Mouse (Mus musculus) ovary, adult 18-20 months (tissue): Measurements from ENCODE around the gene Eya4.
A peak's percentile ranks its signal among the peaks of the same experiment; 100 is the strongest.

ENCODE experiments used
- DNase-seq: peaks from one replicate; pipeline ENCODE4 v3.0.0; 2022; ENCODE audit warnings: low spot score, mixed read lengths

Eya4 gene

DNA sequence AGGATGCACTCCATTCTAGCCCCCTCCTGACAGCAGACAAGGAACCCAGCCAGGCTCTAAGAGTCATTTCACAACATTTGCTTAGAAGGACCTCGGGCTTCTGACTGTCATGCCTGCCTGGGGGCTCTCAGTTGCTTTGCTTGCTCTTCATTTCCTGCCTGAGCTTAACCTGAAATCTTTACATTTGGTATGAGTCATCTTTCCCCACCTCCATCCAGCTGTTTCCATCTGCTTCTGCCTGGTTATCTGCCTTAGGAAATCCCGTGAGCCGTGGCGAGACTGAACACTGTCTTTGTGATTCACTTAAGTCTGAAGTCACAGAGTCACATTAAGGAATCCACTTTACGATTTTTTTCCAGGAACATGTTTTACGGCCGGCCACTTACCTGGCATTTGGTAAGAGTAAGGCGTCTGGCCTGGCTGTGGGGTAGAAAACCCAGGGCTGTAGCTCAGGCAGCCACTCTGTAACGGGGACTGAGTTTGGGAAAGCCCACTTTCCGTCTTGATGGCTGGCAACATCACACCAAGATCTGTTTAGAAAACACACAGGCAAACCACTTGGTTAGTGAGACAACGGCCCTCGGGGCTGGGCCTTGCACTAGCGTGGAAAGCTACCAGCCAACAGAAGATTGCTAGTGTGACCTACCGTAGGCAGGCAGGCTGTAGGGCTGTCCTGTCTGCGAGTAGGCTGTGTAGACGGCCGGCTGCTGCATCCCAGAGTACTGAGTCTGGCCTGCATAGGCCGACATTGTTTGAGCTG lies 193.5 kb downstream of the Eya4 start:
- DNase-seq = no peak

DNA sequence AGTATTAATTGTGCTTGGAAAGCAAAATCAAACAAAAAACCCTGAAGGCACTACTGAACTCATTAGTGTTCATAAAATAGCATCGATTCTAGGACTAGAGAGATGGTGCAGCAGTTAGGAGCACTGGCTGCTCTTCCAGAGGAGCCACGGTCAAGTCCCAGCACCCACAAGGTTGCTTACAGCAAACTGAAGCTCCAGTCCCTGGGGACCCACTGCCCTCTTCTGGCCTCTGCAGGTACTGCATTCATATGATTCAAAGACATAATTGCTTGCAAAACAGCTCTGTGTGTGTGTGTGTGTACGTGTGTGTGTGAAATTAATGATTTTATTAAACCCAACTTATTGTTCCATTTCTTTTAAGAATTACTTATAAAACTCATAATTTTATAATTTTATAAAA lies 200.2 kb downstream of the Eya4 start:
- no peak for DNase-seq

DNA sequence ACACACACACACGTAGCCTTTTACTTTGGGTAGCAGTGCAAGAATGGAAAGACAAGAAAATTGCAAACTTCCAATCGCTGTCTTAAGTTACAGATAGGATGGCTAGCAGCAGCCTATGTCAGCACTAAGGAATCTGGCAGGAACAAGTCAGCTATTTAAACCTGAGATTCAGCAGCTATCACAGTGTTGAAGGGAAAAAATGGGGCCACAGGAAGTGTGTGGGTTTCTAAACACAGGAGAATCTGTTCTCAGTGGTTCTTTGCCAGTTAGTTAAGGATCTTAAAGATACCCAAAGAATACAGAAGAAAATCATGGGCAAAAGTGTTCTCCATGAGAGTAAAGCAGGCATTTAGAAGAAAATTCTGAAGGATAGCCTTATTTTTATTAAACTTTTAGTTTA lies 206.0 kb downstream of the Eya4 start:
- DNase-seq = no peak

DNA sequence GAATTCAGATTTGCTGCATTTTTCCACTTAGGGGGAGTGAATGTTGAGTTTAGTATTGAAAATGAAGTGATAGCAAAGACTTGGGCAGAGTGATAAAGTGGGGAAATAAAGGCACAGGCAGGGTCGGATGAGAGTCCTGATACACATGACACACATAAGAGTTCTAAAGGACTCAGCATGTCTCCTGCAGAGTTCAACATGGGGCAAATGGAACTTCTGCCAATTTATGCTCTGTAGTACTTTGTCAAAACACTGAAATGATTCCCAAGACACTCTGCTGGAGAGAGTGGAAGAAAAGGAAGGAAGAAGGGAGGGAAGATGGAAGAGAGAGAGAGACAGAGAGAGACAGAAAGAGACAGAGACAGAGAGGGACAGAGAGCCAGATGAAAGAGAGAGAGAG lies 222.6 kb downstream of the Eya4 start:
- no peak for DNase-seq

DNA sequence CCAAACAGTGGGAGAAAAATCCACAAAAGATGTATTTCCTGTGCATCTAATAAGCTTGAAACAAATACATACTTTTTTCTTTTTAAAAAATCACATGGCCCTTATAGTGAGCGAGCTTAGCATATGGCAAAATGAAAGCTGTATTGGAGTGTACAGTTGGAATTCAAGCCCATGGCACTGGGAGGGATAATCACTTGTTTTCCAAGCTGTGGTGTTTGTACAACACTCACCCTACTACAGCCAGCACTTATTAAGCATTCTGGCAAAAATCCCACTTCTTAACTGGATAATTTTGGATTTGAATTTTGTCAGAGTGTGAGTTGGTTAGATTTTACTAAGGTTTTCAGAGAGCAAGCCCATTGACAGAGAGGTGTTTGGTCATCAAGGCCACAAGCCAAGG lies 223.4 kb downstream of the Eya4 start:
- DNase-seq = no peak

DNA sequence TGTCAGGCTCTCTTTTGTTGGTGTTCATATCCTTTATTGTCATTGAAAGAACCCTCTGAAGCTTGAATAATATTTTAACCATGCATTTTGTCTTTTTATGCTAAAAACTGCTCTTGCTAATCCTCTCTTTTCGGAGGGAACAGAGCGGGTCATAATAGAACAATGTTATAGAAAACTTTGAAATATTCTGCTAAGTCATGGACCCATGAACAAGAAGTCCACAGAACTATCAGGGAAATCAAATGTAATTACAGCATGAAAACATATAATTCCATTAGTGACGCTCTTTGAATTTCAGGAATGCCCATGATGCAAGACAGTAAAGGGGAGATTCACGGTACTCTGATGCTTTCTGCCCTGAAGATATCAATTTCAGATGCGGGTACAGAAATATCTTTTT lies 224.1 kb downstream of the Eya4 start:
- DNase-seq = no peak

DNA sequence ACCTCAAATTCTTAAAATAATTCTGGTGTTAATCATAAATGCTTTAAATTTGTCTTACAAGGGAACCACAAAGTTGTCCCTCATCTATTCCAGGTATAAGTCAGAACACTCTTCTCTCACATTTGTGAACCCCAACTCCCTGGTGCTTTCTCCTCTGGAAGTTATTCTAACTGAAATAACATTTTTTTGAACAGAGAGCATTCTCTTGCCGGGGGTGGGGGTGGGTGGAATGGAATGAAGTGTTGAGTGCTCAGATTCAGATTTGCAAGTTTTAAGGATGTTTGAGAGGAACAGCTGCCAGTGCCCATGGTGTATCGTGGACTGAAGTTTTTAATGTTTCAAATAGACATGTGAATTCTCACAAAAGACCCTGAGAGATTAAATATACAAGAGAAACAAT lies 230.1 kb downstream of the Eya4 start:
- DNase-seq = no peak

DNA sequence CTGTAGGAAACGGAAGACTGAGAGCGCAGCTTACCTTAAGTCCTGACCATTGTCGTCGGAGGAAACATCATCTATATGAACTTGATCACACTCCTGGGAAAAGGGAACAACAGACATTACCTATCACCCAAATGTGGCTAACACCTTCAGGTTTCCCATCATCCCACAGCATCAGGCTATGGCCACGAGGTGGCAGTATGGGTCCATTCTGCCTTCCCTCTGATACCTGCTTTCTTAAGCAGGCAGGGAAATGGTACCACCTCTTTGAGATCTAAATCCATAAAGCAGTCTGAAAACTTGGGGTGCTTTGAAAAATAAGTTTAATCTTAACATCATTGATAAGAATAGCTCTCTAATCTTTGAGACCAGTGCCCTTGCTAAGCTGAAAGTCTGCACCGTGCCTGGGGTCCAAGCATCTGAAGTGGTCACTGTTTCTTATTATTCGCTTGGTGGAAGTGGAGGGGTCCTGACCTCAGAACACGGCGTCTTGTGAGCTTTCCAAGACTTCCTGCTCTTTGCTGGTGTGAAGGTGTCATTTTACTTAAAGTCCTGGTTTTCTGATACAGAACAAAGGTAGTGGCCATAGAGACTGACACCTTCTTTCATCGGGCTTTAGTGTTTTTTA lies 233.7 kb downstream of the Eya4 start:
- DNase-seq = peak; percentile 25

DNA sequence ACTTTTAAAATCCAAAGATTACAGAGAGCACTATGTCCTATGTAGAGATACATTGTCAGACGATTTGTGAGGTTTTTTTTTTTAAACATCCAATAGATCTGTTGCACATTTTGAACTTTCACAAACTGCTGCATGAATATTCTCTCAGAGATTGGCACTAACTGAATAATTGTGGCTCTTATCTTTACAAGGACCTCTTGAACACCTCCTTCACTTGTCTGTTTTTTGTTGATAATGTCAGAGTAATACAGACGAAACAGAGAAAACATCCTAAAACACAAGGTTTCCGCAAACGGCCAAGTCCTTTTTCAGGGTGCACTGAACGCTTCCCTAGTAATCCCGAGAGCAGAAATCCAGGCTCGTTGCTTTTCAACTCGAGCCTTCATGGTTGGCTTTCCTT lies 234.5 kb downstream of the Eya4 start:
- no peak for DNase-seq

DNA sequence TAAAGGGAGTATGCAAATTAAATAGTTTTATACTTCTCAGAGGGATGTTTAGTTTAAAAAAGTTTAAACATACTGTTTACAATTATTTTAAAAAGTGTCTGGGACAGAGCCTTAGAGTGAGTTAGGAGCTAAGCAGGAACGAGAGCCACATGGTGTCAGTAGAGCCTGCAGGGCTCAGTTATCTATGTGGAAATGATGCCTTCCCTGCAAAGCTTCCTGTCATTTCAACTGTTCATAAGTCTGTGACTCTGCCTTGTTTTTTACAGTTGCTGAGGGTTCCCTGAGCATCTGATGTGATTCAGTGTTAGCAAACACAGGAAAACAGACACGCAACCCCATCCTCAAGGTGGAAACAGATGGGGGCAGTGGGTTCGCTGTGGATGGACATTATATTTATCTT lies 235.3 kb downstream of the Eya4 start:
- DNase-seq = no peak

DNA sequence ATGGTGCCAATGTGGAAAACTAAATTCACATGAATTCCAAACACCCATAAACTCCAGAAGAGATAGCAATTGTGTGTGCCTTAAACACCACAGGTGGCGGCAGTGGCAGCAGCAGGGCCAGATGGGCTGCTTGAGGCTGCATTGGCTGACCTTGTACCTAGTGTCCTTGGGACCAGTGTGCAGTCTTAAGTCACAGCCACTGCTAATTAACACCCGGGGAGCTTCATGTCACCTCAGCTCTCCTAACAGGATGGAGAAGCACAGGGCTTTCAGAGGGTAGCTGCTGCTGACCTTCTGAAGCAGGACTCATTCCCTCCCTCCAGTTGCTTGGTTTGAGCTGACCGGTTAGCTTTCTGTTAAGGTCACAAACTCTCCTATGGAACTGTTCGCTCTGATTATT lies 242.5 kb downstream of the Eya4 start:
- no peak for DNase-seq

DNA sequence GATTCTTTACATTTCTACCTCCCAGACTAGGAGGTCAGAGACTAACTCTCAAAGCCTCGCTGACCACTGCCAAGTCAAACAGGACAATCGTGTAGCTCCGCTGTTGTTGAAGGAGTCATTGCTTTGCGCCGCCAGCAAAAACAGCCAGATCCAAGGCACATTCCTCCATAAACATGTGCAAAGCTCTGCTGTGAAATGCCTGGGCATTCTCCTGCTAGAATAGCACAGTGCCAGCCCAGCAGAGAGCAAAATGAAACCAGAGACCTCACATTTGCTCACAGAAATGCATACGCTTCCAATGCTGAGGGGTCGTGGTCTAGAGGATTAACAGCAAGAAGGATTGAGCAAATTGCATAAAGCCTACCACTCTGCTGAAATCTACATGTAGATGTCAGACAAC lies 258.1 kb downstream of the Eya4 start:
- DNase-seq = no peak

DNA sequence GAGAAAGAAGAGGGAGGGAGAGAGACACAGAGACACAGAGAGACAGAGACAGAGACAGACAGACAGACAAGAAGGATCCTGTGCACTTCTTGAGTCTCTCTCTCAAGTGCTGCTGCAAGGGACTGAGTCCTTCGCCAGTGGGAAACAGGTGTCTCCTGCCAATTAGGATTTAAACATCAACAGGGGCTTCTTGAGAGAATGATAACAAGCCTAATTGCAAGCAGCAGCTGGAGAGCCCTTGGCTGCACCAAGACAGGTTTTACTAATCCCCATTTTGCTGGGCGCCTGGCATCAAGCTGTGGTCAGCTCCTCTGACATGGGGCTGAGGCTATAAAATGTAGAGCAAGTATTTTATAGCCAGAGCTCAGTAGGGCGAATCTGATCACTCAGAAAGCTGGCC lies 259.0 kb downstream of the Eya4 start:
- DNase-seq = no peak

DNA sequence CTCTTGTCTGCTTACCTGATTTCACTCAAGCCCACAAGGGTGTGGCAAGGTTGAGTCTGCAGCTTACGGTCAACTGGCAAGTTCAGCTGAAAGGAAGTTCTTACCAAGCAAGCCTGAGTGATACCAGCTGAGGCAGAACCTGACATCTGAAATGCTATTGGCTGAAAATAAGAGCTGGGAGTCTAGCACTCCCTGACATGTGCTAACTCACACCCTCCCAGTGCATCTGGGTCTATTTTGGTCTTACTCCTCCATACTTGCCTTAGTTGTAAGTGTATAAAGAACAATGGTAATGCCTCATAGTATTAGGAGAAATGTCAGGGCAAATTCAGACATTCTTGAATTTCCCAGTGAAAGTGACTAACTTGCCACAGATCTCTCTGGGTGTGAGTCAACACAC lies 260.3 kb downstream of the Eya4 start:
- DNase-seq = no peak

DNA sequence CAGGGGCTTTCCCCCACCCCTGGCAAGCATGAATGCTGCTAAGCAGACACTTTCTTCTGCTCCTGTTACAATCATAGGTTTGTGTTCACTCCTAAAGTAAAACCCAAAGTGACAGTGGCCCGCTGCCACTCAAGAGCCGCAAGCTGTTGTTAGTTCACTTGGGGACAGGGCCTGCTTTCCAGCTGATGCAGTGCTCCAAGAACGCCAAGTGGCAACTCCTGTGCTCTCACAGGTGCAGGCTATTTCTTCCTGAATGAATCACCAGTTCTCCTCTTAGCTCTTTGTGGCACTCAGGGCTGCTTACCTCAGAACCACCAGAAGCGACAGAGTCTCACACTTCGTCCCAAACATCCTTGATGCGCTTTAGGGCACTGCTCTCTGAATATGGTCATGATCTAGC lies 261.3 kb downstream of the Eya4 start:
- DNase-seq = no peak

DNA sequence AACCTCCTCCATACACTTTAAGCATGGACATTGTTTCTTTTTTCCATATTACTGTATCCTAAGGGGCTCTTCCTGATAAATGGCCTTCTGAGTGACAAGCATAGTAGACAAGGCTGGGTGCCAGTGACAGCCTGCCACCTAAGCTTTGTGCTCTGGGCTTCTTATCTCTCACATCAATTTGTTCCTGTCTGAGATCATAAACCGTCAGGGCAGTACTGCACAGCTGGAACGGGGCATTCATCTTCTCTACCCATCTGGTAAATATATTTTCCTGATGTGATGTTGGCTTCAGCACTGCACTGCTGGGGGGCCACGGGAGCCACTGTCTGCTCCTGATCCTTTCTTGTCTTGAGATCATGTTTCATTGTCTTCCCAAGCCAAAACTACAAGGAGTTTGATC lies 261.8 kb downstream of the Eya4 start:
- DNase-seq = no peak

DNA sequence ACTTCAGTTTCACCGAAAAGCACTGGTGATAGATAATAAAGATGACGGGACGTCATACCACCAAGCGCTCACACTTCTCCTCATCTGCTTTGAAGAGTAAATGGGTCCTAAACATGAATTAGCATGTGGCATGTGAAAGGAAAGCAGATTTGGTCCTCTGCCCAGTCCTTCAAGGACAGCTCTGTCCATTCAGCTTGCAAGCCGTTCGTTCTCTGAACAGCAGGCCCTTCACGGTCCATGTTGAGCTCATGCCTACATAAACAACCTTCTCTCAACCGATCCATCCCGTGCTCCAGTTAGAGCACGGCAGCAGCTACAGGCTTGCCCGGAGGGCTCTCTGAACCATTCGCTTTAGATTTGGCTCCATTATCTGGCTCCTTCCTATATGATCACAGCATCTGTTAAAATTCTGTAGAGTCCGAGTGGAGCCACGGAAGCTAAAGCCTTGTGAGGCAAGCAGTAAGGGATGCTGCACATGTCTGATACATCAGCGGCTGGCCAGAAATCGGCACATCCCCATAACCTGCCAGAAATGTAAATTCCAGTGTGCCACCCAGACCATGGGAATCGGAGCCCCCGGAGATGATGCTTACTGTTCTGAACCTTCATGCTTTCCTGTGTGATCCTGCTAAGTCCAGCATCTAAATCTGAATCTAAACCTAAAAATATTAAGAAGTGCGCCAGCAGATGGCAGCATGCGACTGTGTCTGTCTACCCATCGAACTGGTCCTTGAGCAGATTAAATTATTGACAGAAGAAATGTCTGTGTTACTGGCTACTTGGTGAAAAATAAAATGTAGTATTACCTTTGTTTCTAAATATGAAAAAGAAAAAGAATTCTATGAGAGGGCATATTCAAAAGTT lies 264.0 kb downstream of the Eya4 start:
- DNase-seq = no peak

DNA sequence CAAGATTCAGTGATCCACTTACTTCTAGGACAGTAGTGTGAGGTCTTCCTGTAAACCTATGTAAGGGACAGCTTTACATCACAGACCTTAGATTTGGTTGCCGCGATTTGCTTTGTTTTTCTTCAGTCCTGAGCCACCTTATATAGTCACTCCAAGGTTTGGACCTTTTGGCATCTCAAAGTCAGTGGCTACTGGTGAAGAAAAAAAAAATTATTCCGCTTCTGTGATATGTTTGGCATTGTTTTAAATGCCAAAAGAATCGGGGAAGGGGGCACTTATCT lies 269.1 kb downstream of the Eya4 start:
- no peak for DNase-seq

DNA sequence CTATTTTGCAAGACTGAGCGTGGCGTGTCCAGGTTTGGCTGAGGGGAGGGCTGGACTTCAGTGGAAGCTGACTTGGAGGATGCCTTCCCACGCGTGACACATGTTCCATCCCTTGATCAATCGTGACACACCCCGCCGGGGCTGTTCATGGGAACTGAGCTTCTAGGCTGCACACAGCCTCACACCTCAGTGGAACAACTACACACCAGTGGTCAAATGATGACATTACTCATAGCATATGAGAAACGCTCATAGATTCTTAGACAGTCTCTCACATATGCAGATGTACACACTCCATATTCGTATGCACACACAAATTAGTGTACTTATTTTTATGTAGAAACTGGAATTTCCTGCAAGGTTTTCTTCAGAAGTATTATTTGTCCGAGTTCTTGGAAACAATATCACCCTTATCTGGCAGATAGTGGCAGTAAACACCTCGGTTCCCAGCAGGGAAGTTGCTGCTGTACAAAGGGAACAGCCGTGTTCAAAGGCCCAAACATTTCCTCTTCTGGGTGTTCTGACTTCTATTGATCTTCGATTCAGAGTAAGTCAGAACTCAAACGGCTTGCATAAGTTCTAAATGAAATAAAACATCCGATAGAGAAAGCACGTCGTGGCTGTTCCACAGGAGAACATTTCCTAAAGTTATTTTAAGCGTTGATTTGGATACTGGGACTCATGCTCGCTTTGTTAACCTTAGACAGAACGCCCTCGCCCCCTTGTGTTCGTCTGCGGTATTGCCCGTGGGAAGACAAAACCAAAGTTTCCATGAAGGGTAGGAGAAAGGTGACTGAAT lies 269.6 kb downstream of the Eya4 start:
- DNase-seq = peak; percentile 29

DNA sequence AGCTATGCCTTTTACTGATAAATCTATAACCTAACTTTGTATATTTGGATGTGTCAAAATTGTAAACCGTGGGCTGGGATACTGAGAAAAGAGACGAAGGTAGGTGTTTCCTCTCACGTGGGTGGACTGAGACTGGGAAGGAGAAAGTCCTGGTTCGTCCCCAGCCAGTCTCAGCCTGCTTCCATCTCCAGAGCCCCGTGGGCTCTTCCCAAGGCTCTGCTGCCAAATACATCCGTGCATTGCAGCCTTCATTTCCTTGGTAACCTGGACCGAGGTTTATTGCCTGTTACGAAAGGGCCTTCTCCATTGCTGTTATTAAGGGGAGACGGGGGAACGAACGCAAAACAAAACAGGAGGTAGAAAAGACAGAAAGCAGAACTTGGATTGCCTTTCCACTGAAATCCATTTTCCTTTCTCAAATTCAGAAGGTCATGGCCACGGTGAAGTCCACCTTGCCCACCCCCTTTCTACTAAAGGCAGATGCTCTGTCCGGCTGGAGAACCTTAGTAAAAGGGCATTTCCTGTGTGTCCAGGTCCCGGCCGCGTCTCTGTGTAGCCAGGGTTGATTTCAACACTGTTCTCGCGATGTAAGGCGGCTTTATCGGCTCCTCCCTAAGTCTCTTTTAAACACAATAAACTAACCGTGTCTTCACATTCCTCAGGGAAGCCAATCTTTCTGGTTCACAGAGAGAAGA lies 273.7 kb downstream of the Eya4 start:
- no peak for DNase-seq

DNA sequence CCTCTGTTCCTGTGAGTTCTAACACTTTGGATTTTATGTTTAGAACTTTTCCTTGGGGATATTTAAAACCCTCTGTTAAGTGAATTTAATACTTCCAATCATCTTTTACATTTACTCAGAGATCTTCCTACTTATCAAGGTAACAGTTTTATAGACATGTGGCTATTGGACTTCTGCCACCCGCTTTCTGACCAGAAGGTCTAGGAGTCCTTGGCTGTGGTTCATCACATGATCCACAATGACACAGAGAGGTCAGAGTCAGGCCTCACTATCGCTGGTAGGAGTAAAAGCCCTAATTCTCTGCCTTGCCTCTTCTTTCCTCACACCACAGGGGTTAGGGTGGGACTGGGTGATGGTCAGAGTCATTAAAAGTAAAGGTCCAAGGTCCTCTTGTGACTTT lies 277.2 kb downstream of the Eya4 start:
- DNase-seq = no peak

DNA sequence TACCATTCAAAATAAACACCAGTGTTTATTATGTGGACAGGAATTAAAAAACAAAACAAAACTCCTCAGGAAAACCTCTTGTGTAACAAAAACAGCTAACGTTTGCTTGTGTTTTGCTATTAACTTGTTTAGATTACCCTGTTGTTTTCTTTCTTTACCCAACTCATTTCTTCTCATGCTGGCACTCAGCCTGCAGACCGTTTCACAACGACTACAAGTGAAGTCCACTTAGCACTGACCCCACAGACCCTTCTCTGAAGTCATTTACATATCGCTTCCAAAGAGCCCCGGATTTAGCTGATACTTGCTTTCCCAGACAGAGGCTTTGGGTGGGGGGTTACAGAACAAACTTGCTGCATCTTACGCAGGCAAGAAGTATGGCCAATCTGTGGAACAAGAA lies 286.9 kb downstream of the Eya4 start:
- DNase-seq = no peak
